Comparison of ENCODE assay signal across 8 mouse cellular contexts in the genomic region with DNA sequence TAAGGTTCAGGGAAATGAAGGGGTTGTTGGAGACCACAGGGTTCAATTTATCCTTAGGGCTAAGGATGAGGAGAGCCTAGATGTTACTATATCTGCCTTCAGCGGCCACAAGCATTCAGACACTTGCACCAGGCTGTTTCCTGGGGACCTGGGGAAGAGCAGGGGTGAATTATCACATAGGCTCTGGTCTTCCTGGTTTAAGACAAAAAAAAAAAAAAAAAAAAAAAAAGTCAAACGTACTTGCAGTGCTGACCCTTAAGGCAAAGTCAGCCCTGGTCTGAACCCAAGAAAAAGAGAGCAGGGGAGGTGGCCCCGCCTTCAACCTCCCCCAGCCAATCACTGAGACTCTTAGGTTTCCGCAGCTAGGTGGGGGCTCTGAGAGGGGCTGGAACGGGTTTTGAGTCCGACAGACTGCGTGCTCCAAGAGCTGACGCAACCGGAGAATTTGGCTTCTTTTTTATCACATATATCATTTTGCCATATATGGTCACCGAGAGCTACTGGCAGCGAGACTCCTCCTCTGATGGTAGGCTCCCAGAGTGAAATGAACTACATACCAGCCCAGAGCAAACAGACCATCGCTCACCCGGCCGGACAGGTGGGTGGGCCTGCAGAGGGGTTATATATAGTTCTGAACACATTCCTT. TPM values are rescaled to one million over a fixed set of nuclear protein-coding genes. Genes with fewer than 3 reads are reported as not detected.
DNase-seq lines count a peak whose midpoint lies in the region; ATAC-seq lines count a peak whose summit lies in the region.

No protein-coding gene starts in this region.

- H3K36me3 ChIP-seq in forebrain, embryonic 12.5 days (replicated peaks) = no peaks in the 10 kb centered on the region
- no peaks in the 10 kb centered on the region for H3K36me3 ChIP-seq in hindbrain, embryonic 10.5 days

- H3K4me1 ChIP-seq in forebrain, embryonic 12.5 days = peaks cover 11% of the 10 kb centered on the region
- peaks cover 16% of the 10 kb centered on the region for H3K4me1 ChIP-seq in hindbrain, embryonic 10.5 days (replicated peaks)

- peak overlapping the region; percentile 4; the same call in 1 of the 2 replicates for H3K9ac ChIP-seq in forebrain, embryonic 12.5 days

- no peaks in the 10 kb centered on the region for H3K9me3 ChIP-seq in forebrain, embryonic 12.5 days
- H3K9me3 ChIP-seq in hindbrain, embryonic 10.5 days = no peaks in the 10 kb centered on the region

- DNase-seq in ES-CJ7 (ENCODE audit: low read depth, low spot score) = peak; percentile 21
- DNase-seq in brain, embryonic 18.5 days (ENCODE audit: low read depth, low spot score) = peak; percentile 60
- peak; percentile 68 for DNase-seq in hindbrain, embryonic 10.5 days (ENCODE audit: low spot score)
- peak; percentile 41 to 48 for DNase-seq in layer of hippocampus, postnatal 36 days
- peak; percentile 57 for DNase-seq in lung, postnatal 14 days
- peak; percentile 55 for DNase-seq in right cerebral cortex, postnatal 14 days
- DNase-seq in gastrocnemius, adult 8-10 months (ENCODE audit: low spot score in 2 of 2) = no peak

- no peak for ATAC-seq in forebrain, embryonic 12.5 days (ENCODE audit: low FRiP score)

- peak overlapping the region; percentile 25 for H3K4me3 ChIP-seq in forebrain, embryonic 12.5 days (replicated peaks)
- peak overlapping the region; percentile 44 for H3K4me3 ChIP-seq in hindbrain, embryonic 10.5 days

- WGBS in forebrain, embryonic 12.5 days = 4% methylated on average over 14 of the region's 14 CpGs
- WGBS in hindbrain, embryonic 10.5 days = 2% methylated on average over 14 of the region's 14 CpGs

- peak overlapping the region; percentile 51 for H3K4me2 ChIP-seq in forebrain, embryonic 12.5 days

- no peak overlapping the region for H3K27ac ChIP-seq in forebrain, embryonic 12.5 days
- H3K27ac ChIP-seq in hindbrain, embryonic 10.5 days = peak overlapping the region; percentile 45; the same call in 1 of the 2 replicates

- H3K27me3 ChIP-seq in forebrain, embryonic 12.5 days = 0 out of 2 replicates have a peak, but pooled peaks cover 4% of the 10 kb centered on the region
- peaks cover 8% of the 10 kb centered on the region; the same call in 1 of the 2 replicates for H3K27me3 ChIP-seq in hindbrain, embryonic 10.5 days (ENCODE audit: insufficient read depth, poor library complexity, severe bottlenecking)

RNA-seq across cellular contexts. Expression of a gene that starts 36.5 kb away (rescaled TPM):
- 0.69 TPM in 1 of 2 replicates, not detected in the other for polyA plus RNA-seq in forebrain, embryonic 12.5 days (2016; fragmentation: Nextera tagmentation; extraction: Ambion mirVana)
- polyA plus RNA-seq in hindbrain, embryonic 10.5 days (2016; fragmentation: Nextera tagmentation; extraction: Ambion mirVana) = 2.5 and 3.1 TPM in 2 replicates
- 1 to 10 TPM; 2.3 to 2.4 TPM for total RNA-seq in layer of hippocampus, postnatal 36 days (2021)
- total RNA-seq in gastrocnemius, adult 8-10 months (2022) = not detected

Comparison
In these comparisons a context has a peak if more than half of its experiments do, and no peak if none do; other contexts are left out.
1. DNase-seq: peak in ES-CJ7 (single experiment), brain, embryonic 18.5 days (single experiment), hindbrain, embryonic 10.5 days (single experiment), layer of hippocampus, postnatal 36 days (2 of 2), lung, postnatal 14 days (single experiment) and right cerebral cortex, postnatal 14 days (single experiment); none in gastrocnemius, adult 8-10 months (0 of 2).